Mouse (Mus musculus): ENCODE data around the gene Vsx1. TPM values are rescaled to one million over a fixed set of nuclear protein-coding genes. Genes with fewer than 3 reads are reported as not detected.

Gene Vsx1
- polyA plus RNA-seq (2016; fragmentation: Nextera tagmentation; extraction: Ambion mirVana) = 0.04 and 0.23 TPM in 2 replicates

GRCm38 (mm10) chr2:150689223-150689800 lies at the start of gene Vsx1:
TSS of gene Vsx1 (minus strand) at chr2:150689360.
- Histone ChIP-seq H3K9me3 (no peaks in the 10 kb centered on the region), H3K27me3 (replicated peaks; ENCODE audit: low read depth, poor library complexity, severe bottlenecking) (peaks cover 84% of the 10 kb centered on the region), H3K27ac (replicated peaks) (no peak within 1 kb of the TSS; the same call in 1 of the 2 replicates), H3K36me3 (replicated peaks) (no peaks in the 10 kb centered on the region), H3K4me1 (peaks cover 22% of the 10 kb centered on the region), H3K4me3 (peak within 1 kb of the TSS; percentile 56)
- 41% methylated on average over 16 of the region's 16 CpGs for WGBS
- no peak for DNase-seq (ENCODE audit: low spot score)

- H3K27ac ChIP-seq (replicated peaks) = no peak overlapping the region
- no peak overlapping the region for H3K4me3 ChIP-seq
- H3K27me3 ChIP-seq (replicated peaks; ENCODE audit: low read depth, poor library complexity, severe bottlenecking) = no peaks in the 10 kb centered on the region
- no peaks in the 10 kb centered on the region for H3K36me3 ChIP-seq (replicated peaks)
- H3K9me3 ChIP-seq = no peaks in the 10 kb centered on the region
- WGBS = 82% methylated on average over 9 of the region's 9 CpGs
- no peak for DNase-seq (ENCODE audit: low spot score)
- 0 out of 2 replicates have a peak, but pooled peaks cover 5% of the 10 kb centered on the region for H3K4me1 ChIP-seq
Observed at GRCm38 (mm10) chr2:150737881-150738280, 48.7 kb upstream of the Vsx1 start.

- Histone ChIP-seq H3K36me3 (replicated peaks) (no peaks in the 10 kb centered on the region), H3K9me3 (no peaks in the 10 kb centered on the region), H3K4me1 (0 out of 2 replicates have a peak, but pooled peaks cover 5% of the 10 kb centered on the region), H3K27me3 (replicated peaks; ENCODE audit: low read depth, poor library complexity, severe bottlenecking) (no peaks in the 10 kb centered on the region), H3K27ac (replicated peaks) (no peak overlapping the region; the same call in 1 of the 2 replicates), H3K4me3 (no peak overlapping the region)
- peak; percentile 48 for DNase-seq (ENCODE audit: low spot score)
- 45% methylated on average over 11 of the region's 11 CpGs for WGBS
Observed at GRCm38 (mm10) chr2:150735756-150736576, 46.8 kb upstream of the Vsx1 start.

GRCm38 (mm10) chr2:150712167-150712674 lies 23.1 kb upstream of the Vsx1 start:
- Histone ChIP-seq H3K27me3 (replicated peaks; ENCODE audit: low read depth, poor library complexity, severe bottlenecking) (no peaks in the 10 kb centered on the region), H3K27ac (replicated peaks) (no peak overlapping the region), H3K36me3 (replicated peaks) (no peaks in the 10 kb centered on the region), H3K9me3 (no peaks in the 10 kb centered on the region), H3K4me3 (no peak overlapping the region), H3K4me1 (no peaks in the 10 kb centered on the region)
- WGBS = 82% methylated on average over 4 of the region's 4 CpGs
- DNase-seq (ENCODE audit: low spot score) = no peak

- H3K27me3 ChIP-seq (replicated peaks; ENCODE audit: low read depth, poor library complexity, severe bottlenecking) = peaks cover 66% of the 10 kb centered on the region
Observed at GRCm38 (mm10) chr2:150691481-150692170, 2.5 kb upstream of the Vsx1 start.

GRCm38 (mm10) chr2:150690216-150690615 lies 1.1 kb upstream of the Vsx1 start:
- no peaks in the 10 kb centered on the region for H3K36me3 ChIP-seq (replicated peaks)
- H3K4me1 ChIP-seq = peaks cover 22% of the 10 kb centered on the region
- no peaks in the 10 kb centered on the region for H3K9me3 ChIP-seq
- peaks cover 80% of the 10 kb centered on the region for H3K27me3 ChIP-seq (replicated peaks; ENCODE audit: low read depth, poor library complexity, severe bottlenecking)
- no peak overlapping the region for H3K4me3 ChIP-seq
- WGBS = 4% methylated on average over 11 of the region's 11 CpGs
- no peak overlapping the region for H3K27ac ChIP-seq (replicated peaks)
- DNase-seq (ENCODE audit: low spot score) = no peak

More at GRCm38 (mm10) chr2:150691481-150692170, 2.5 kb upstream of the Vsx1 start:
- H3K4me3 ChIP-seq = no peak overlapping the region
- WGBS = 82% methylated on average over 6 of the region's 6 CpGs
- H3K4me1 ChIP-seq = peaks cover 22% of the 10 kb centered on the region
- no peaks in the 10 kb centered on the region for H3K9me3 ChIP-seq
- H3K36me3 ChIP-seq (replicated peaks) = no peaks in the 10 kb centered on the region
- H3K27ac ChIP-seq (replicated peaks) = no peak overlapping the region
- DNase-seq (ENCODE audit: low spot score) = no peak

- H3K27me3 ChIP-seq (replicated peaks; ENCODE audit: low read depth, poor library complexity, severe bottlenecking) = peaks cover 84% of the 10 kb centered on the region
- peak overlapping the region; percentile 56 for H3K4me3 ChIP-seq
- DNase-seq (ENCODE audit: low spot score) = peak; percentile 58
- no peak overlapping the region; the same call in 1 of the 2 replicates for H3K27ac ChIP-seq (replicated peaks)
- H3K36me3 ChIP-seq (replicated peaks) = no peaks in the 10 kb centered on the region
- peaks cover 22% of the 10 kb centered on the region for H3K4me1 ChIP-seq
- no peaks in the 10 kb centered on the region for H3K9me3 ChIP-seq
- 1% methylated on average over 44 of the region's 44 CpGs for WGBS
Observed at GRCm38 (mm10) chr2:150688541-150689186, 496 bp downstream of the Vsx1 start.

- DNase-seq (ENCODE audit: low spot score) = peak; percentile 32
- Histone ChIP-seq H3K36me3 (replicated peaks) (no peaks in the 10 kb centered on the region), H3K27ac (replicated peaks) (no peak overlapping the region), H3K9me3 (no peaks in the 10 kb centered on the region), H3K4me1 (peaks cover 22% of the 10 kb centered on the region), H3K27me3 (replicated peaks; ENCODE audit: low read depth, poor library complexity, severe bottlenecking) (peaks cover 82% of the 10 kb centered on the region), H3K4me3 (peak overlapping the region; percentile 56)
- WGBS = 6% methylated on average over 23 of the region's 23 CpGs
Observed at GRCm38 (mm10) chr2:150687871-150688540, 1.2 kb downstream of the Vsx1 start.

GRCm38 (mm10) chr2:150685389-150685788 lies 3.8 kb downstream of the Vsx1 start:
- Histone ChIP-seq H3K36me3 (replicated peaks) (no peaks in the 10 kb centered on the region), H3K27me3 (replicated peaks; ENCODE audit: low read depth, poor library complexity, severe bottlenecking) (peaks cover 56% of the 10 kb centered on the region), H3K9me3 (no peaks in the 10 kb centered on the region), H3K4me1 (peaks cover 19% of the 10 kb centered on the region), H3K4me3 (no peak overlapping the region), H3K27ac (replicated peaks) (no peak overlapping the region)
- WGBS = 93% methylated on average over 9 of the region's 9 CpGs
- no peak for DNase-seq (ENCODE audit: low spot score)

- H3K4me1 ChIP-seq = peaks cover 12% of the 10 kb centered on the region
- DNase-seq (ENCODE audit: low spot score) = no peak
- H3K27ac ChIP-seq (replicated peaks) = no peak overlapping the region
- no peaks in the 10 kb centered on the region for H3K9me3 ChIP-seq
- no peaks in the 10 kb centered on the region for H3K36me3 ChIP-seq (replicated peaks)
- peaks cover 47% of the 10 kb centered on the region for H3K27me3 ChIP-seq (replicated peaks; ENCODE audit: low read depth, poor library complexity, severe bottlenecking)
- H3K4me3 ChIP-seq = no peak overlapping the region
- WGBS = 85% methylated on average over 12 of the region's 12 CpGs
Observed at GRCm38 (mm10) chr2:150684451-150684850, 4.7 kb downstream of the Vsx1 start.

- H3K36me3 ChIP-seq (replicated peaks) = no peaks in the 10 kb centered on the region
- H3K4me1 ChIP-seq = no peaks in the 10 kb centered on the region
- 69% methylated on average over 4 of the region's 4 CpGs for WGBS
- no peak overlapping the region for H3K4me3 ChIP-seq
- H3K27ac ChIP-seq (replicated peaks) = no peak overlapping the region
- no peaks in the 10 kb centered on the region for H3K9me3 ChIP-seq
- DNase-seq (ENCODE audit: low spot score) = no peak
- peaks cover 18% of the 10 kb centered on the region for H3K27me3 ChIP-seq (replicated peaks; ENCODE audit: low read depth, poor library complexity, severe bottlenecking)
Observed at GRCm38 (mm10) chr2:150681581-150681980, 7.6 kb downstream of the Vsx1 start.

Data from embryonic facial prominence, embryonic 10.5 days (tissue).